Mouse (Mus musculus) limb, embryonic 13.5 days (tissue): ENCODE results near the gene Zfpm1. TPM values are rescaled to one million over a fixed set of nuclear protein-coding genes. Genes with fewer than 3 reads are reported as not detected.

Source experiments
- ATAC-seq: fragments of 200-750 bp; cut with Nextera tagmentation; 2 replicates; pipeline ENCODE4 v1.8.0; 2017; ENCODE audit warnings: low read depth, moderate number of reproducible peaks, moderate TSS enrichment; ENCODE audit not compliant: low FRiP score
- H3K27ac ChIP-seq: fragments of 300-500 bp; sonication (generic); 2 replicates; pipeline ENCODE4 v1.5.1; 2015; ENCODE audit warnings: inconsistent platforms, mild to moderate bottlenecking, moderate library complexity
- H3K27me3 ChIP-seq: fragments of 300-500 bp; sonication (generic); 2 replicates; pipeline ENCODE4 v1.6.1; 2015; ENCODE audit warnings: mild to moderate bottlenecking, inconsistent platforms
- H3K36me3 ChIP-seq: fragments of 300-500 bp; sonication (generic); 2 replicates; pipeline ENCODE4 v1.6.1; 2015; ENCODE audit warnings: inconsistent platforms, mild to moderate bottlenecking, moderate library complexity
- H3K4me1 ChIP-seq: fragments of 300-500 bp; sonication (generic); 2 replicates; pipeline ENCODE4 v1.6.1; 2015; ENCODE audit warnings: inconsistent platforms
- H3K4me2 ChIP-seq: fragments of 300-500 bp; sonication (generic); replicated peaks from 2 replicates; pipeline ENCODE4 v1.6.1; 2015; ENCODE audit warnings: inconsistent platforms, mild to moderate bottlenecking, moderate library complexity
- H3K4me3 ChIP-seq: fragments of 300-500 bp; sonication (generic); 2 replicates; pipeline ENCODE4 v1.5.1; 2015; ENCODE audit warnings: moderate library complexity, mild to moderate bottlenecking, inconsistent platforms
- H3K9ac ChIP-seq: fragments of 300-500 bp; sonication (generic); 2 replicates; pipeline ENCODE4 v1.6.1; 2015; ENCODE audit warnings: mild to moderate bottlenecking, inconsistent platforms
- H3K9me3 ChIP-seq: fragments of 300-500 bp; sonication (generic); 2 replicates; pipeline ENCODE4 v1.6.1; 2016; ENCODE audit warnings: inconsistent platforms
- WGBS: fragments of 180-500 bp; shearing (Covaris S2); methylation state at CpG from one replicate; pipeline ENCODE4 v1.1.7; 2015; 5-methylcytosine and 5-hydroxymethylcytosine counted together
- polyA plus RNA-seq: library from polyadenylated mRNA; unstranded; fragments of >200 nt; fragmentation: Nextera tagmentation; extraction: Ambion mirVana; gene quantifications from 2 replicates; pipeline ENCODE4 v1.2.1, GENCODE M21; 2015

Gene Zfpm1
- polyA plus RNA-seq, 1 experiment from 2014 or later, result 0.80 TPM

DNA sequence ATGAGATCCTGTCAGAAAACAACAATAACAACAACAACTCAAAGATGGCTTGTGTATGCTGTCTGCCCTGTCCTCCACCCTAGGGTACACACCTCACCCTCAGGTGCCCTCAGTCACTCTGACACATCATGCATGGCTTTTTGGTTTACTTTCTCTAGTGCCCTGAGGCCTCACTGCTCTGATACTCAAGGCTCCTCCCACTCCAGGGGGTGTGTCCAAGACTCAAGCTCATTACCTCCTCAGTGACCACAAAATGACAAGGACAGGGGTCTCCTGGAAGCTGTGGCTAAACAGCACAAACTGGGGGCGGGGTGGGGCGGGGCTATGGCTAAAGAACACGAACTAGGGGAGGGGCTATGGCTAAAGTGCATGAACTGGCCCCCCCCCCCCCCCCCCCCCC, 22.1 kb downstream of the Zfpm1 start:
- Histone ChIP-seq H3K9ac (no peak overlapping the region), H3K36me3 (peaks cover 4% of the 10 kb centered on the region; the same call in 1 of the 2 replicates), H3K4me2 (no peak overlapping the region), H3K27me3 (no peaks in the 10 kb centered on the region), H3K27ac (no peak overlapping the region), H3K4me3 (no peak overlapping the region), H3K4me1 (0 out of 2 replicates have a peak, but pooled peaks cover 5% of the 10 kb centered on the region), H3K9me3 (no peaks in the 10 kb centered on the region)
- 16% methylated on average over 3 of the region's 3 CpGs for WGBS
- ATAC-seq, result no peak

GRCm38 (mm10) chr8:122306660-122307399, 24.9 kb downstream of the Zfpm1 start:
- Histone ChIP-seq H3K27me3 (no peaks in the 10 kb centered on the region), H3K9ac (no peak overlapping the region), H3K4me1 (0 out of 2 replicates have a peak, but pooled peaks cover 5% of the 10 kb centered on the region), H3K4me3 (no peak overlapping the region), H3K36me3 (peaks cover 4% of the 10 kb centered on the region; the same call in 1 of the 2 replicates), H3K9me3 (no peaks in the 10 kb centered on the region), H3K27ac (no peak overlapping the region), H3K4me2 (no peak overlapping the region)
- 86% methylated on average over 26 of the region's 26 CpGs for WGBS
- ATAC-seq, result no peak

DNA sequence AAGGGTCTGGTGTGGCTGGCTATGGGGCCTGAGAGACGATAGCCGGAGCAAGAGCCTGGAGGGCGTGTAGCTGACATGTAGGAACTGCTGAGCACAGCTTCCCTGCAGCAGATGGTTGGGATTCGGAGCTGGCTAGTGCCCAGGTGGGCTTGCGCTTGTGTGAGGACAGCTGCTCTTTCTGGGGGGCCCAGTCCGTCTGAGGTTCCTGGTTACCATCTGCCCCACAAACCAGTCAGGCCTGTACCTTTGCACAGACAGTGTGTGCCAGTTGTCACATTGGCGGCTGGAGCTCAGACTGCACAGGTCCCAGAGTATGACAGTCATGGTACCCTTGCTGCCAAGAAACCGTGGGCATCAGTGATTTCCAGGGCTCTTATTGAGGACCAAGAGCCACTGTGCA, 25.9 kb downstream of the Zfpm1 start:
- H3K4me3 ChIP-seq, result no peak overlapping the region
- H3K27ac ChIP-seq, result no peak overlapping the region
- 83% methylated on average over 8 of the region's 8 CpGs for WGBS
- no peak overlapping the region for H3K4me2 ChIP-seq
- H3K9ac ChIP-seq, result no peak overlapping the region
- H3K27me3 ChIP-seq, result no peaks in the 10 kb centered on the region
- peaks cover 4% of the 10 kb centered on the region; the same call in 1 of the 2 replicates for H3K36me3 ChIP-seq
- ATAC-seq, result no peak
- no peaks in the 10 kb centered on the region for H3K9me3 ChIP-seq
- 0 out of 2 replicates have a peak, but pooled peaks cover 5% of the 10 kb centered on the region for H3K4me1 ChIP-seq

- Histone ChIP-seq H3K36me3 (peaks cover 4% of the 10 kb centered on the region; the same call in 1 of the 2 replicates), H3K4me3 (no peak overlapping the region), H3K9ac (no peak overlapping the region), H3K4me1 (no peaks in the 10 kb centered on the region), H3K4me2 (no peak overlapping the region), H3K9me3 (no peaks in the 10 kb centered on the region), H3K27me3 (no peaks in the 10 kb centered on the region), H3K27ac (peak overlapping the region; percentile 39; the same call in 1 of the 2 replicates)
- 84% methylated on average over 12 of the region's 12 CpGs for WGBS
- no peak for ATAC-seq
Measured at GRCm38 (mm10) chr8:122309272-122309671, 27.3 kb downstream of the Zfpm1 start.

GRCm38 (mm10) chr8:122311115-122311514, 29.2 kb downstream of the Zfpm1 start:
- Histone ChIP-seq H3K4me2 (no peak overlapping the region), H3K9ac (no peak overlapping the region)
- no peak for ATAC-seq

DNA sequence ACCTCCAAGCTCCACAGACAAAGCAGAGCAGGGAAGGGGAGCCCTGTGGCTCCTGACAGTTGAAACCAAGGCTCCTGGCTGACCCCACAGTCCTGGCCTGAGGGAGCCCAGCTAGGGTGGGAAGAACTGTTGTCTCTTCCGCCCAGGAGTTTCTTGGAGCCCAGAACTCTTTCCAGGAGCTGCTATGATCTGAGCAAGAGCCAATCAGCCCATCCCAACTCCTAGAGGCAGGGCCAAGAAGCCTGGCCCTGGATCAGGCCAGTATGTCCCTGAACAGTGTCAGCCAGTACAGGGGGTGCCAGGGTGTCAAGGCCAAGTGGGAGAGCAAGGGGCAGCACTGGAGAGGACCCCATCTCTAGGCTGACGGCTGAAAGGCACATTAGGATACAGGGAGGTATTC, 30.6 kb downstream of the Zfpm1 start:
- 80% methylated on average over 2 of the region's 2 CpGs for WGBS
- Histone ChIP-seq H3K27ac (no peak overlapping the region), H3K9me3 (no peaks in the 10 kb centered on the region), H3K27me3 (no peaks in the 10 kb centered on the region), H3K4me3 (no peak overlapping the region), H3K4me1 (0 out of 2 replicates have a peak, but pooled peaks cover 9% of the 10 kb centered on the region), H3K36me3 (peaks cover 4% of the 10 kb centered on the region; the same call in 1 of the 2 replicates), H3K9ac (no peak overlapping the region), H3K4me2 (no peak overlapping the region)
- no peak for ATAC-seq

More at GRCm38 (mm10) chr8:122311115-122311514, 29.2 kb downstream of the Zfpm1 start:
- H3K36me3 ChIP-seq, result peaks cover 4% of the 10 kb centered on the region; the same call in 1 of the 2 replicates
- no peaks in the 10 kb centered on the region for H3K27me3 ChIP-seq
- 0 out of 2 replicates have a peak, but pooled peaks cover 7% of the 10 kb centered on the region for H3K4me1 ChIP-seq
- WGBS, result 81% methylated on average over 2 of the region's 2 CpGs
- no peak overlapping the region for H3K27ac ChIP-seq
- H3K9me3 ChIP-seq, result no peaks in the 10 kb centered on the region
- no peak overlapping the region for H3K4me3 ChIP-seq

DNA sequence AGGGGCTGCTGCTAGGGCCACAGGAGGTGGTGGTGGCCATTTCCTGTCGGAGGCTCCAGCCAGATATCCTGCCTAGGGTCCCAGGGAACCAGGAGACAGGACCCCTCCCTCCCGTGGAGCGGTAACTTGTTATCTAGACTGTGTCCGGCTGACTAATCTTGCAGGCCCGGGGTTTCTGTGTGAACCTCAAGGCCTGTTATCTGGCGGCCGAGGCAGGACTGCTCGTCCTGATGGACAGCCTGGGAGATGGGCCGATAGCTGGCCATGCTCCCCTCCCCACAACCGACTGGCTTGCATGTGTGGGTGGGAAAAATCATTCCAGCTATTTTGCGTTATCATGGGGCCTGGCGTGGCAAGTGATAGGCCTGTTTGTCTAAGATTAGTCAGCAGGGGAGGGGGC, 31.4 kb downstream of the Zfpm1 start:
- H3K27me3 ChIP-seq, result no peaks in the 10 kb centered on the region
- no peak overlapping the region for H3K9ac ChIP-seq
- 0 out of 2 replicates have a peak, but pooled peaks cover 11% of the 10 kb centered on the region for H3K4me1 ChIP-seq
- no peaks in the 10 kb centered on the region for H3K9me3 ChIP-seq
- 64% methylated on average over 12 of the region's 12 CpGs for WGBS
- no peak overlapping the region for H3K4me3 ChIP-seq
- H3K4me2 ChIP-seq, result no peak overlapping the region
- no peak for ATAC-seq
- no peak overlapping the region for H3K27ac ChIP-seq
- no peaks in the 10 kb centered on the region for H3K36me3 ChIP-seq

DNA sequence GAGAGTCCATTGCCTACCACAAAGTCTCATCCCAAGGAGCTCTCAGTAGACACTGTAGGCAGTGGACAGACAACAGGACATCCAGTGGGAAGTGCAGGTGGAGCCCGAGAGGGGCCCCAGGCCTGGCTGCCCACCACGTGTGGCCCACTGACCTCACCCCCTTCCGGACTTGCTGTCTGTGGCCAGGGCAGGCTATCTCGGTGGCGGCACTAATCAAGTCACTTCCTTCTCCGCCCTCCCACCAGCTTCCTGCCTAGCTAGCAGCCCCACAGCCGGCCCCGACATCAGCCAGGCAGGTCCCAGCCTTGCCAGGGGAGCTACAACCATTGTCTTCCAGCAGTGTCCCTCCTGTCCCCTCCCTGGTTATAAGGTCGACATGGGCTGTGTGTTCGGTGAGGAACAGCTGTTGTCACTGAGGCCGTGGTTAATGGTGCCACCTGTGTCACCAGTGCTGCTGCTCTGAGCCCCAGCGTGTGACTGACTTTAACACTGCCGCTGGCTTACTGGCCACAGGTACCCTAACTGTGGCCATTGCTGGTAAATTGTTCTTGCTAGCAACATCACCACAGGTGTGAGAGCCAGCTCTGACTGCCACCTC, 33.1 kb downstream of the Zfpm1 start:
- Histone ChIP-seq H3K9me3 (no peaks in the 10 kb centered on the region), H3K9ac (no peak overlapping the region), H3K27ac (no peak overlapping the region), H3K36me3 (no peaks in the 10 kb centered on the region), H3K4me3 (no peak overlapping the region), H3K4me2 (no peak overlapping the region), H3K27me3 (no peaks in the 10 kb centered on the region), H3K4me1 (0 out of 2 replicates have a peak, but pooled peaks cover 13% of the 10 kb centered on the region)
- no peak for ATAC-seq
- WGBS, result 52% methylated on average over 13 of the region's 13 CpGs

- H3K4me2 ChIP-seq, result no peak overlapping the region
- H3K9ac ChIP-seq, result no peak overlapping the region
- 45% methylated on average over 2 of the region's 2 CpGs for WGBS
- no peak for ATAC-seq
- no peak overlapping the region for H3K27ac ChIP-seq
- H3K9me3 ChIP-seq, result no peaks in the 10 kb centered on the region
- 0 out of 2 replicates have a peak, but pooled peaks cover 13% of the 10 kb centered on the region for H3K4me1 ChIP-seq
- no peaks in the 10 kb centered on the region for H3K36me3 ChIP-seq
- no peak overlapping the region for H3K4me3 ChIP-seq
- no peaks in the 10 kb centered on the region for H3K27me3 ChIP-seq
Measured at GRCm38 (mm10) chr8:122316402-122316801, 34.5 kb downstream of the Zfpm1 start.

GRCm38 (mm10) chr8:122317918-122318475, 36.1 kb downstream of the Zfpm1 start:
- WGBS, result 60% methylated on average over 8 of the region's 8 CpGs
- no peaks in the 10 kb centered on the region for H3K9me3 ChIP-seq
- no peak overlapping the region for H3K27ac ChIP-seq
- ATAC-seq, result no peak
- H3K27me3 ChIP-seq, result no peaks in the 10 kb centered on the region
- H3K4me1 ChIP-seq, result 0 out of 2 replicates have a peak, but pooled peaks cover 13% of the 10 kb centered on the region
- no peak overlapping the region for H3K4me3 ChIP-seq
- H3K9ac ChIP-seq, result no peak overlapping the region
- no peak overlapping the region for H3K4me2 ChIP-seq
- H3K36me3 ChIP-seq, result no peaks in the 10 kb centered on the region

- Histone ChIP-seq H3K4me3 (no peak overlapping the region), H3K27me3 (no peaks in the 10 kb centered on the region), H3K4me2 (no peak overlapping the region), H3K4me1 (0 out of 2 replicates have a peak, but pooled peaks cover 13% of the 10 kb centered on the region), H3K9ac (no peak overlapping the region), H3K9me3 (no peaks in the 10 kb centered on the region), H3K36me3 (no peaks in the 10 kb centered on the region), H3K27ac (no peak overlapping the region)
- no peak for ATAC-seq
- 80% methylated on average over 11 of the region's 11 CpGs for WGBS
Measured at GRCm38 (mm10) chr8:122319045-122319707, 37.2 kb downstream of the Zfpm1 start.

DNA sequence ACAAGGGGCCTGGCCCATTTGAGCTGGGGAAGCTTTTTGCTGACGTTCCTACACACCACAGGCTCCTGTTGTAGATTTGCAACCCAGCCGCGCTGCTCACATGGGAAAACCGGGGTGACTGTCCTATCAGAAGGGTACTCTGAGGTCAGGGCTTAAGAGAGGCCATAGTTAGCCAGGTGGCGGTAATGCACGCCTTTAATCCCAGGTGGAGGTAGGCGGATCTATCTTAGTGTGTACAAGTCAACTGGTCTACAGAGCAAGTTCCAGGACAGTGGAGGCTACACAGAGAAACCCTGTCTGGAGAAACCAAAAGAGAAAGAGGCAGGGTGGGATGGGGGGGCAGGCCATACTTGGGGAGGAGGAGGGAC, 37.8 kb downstream of the Zfpm1 start:
- no peak for ATAC-seq
- Histone ChIP-seq H3K36me3 (no peaks in the 10 kb centered on the region), H3K4me3 (no peak overlapping the region), H3K4me2 (no peak overlapping the region), H3K27ac (no peak overlapping the region), H3K9ac (no peak overlapping the region), H3K9me3 (no peaks in the 10 kb centered on the region), H3K4me1 (0 out of 2 replicates have a peak, but pooled peaks cover 12% of the 10 kb centered on the region), H3K27me3 (no peaks in the 10 kb centered on the region)
- 79% methylated on average over 7 of the region's 7 CpGs for WGBS
